Mouse (Mus musculus) lung, postnatal 36 days (tissue): ENCODE measurements around the gene Zcchc14.

Experiments used
- DNase-seq: peaks from one replicate; pipeline ENCODE4 v3.0.0; 2022; ENCODE audit warnings: mixed read lengths

Gene Zcchc14

DNA sequence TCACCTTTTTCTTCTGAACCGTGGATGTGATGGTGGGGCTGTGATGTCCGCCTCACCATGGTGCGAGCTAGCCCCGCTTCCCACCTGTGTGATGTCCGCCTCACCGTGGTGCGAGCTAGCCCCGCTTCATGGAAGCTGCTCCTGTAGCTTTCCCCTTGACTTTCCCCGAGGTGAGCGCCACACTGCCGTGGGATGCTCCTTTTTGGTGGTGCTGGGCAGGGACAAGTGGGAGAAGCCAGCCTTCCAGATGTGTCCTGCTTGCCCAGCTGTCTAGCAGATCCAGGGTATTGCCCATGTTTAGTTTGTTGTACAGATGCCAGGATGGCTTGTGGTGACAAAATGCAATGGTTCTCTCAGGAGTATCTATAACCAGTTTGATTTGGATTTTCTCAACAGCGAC, 10.4 kb upstream of the Zcchc14 start:
- DNase-seq: no peak

DNA sequence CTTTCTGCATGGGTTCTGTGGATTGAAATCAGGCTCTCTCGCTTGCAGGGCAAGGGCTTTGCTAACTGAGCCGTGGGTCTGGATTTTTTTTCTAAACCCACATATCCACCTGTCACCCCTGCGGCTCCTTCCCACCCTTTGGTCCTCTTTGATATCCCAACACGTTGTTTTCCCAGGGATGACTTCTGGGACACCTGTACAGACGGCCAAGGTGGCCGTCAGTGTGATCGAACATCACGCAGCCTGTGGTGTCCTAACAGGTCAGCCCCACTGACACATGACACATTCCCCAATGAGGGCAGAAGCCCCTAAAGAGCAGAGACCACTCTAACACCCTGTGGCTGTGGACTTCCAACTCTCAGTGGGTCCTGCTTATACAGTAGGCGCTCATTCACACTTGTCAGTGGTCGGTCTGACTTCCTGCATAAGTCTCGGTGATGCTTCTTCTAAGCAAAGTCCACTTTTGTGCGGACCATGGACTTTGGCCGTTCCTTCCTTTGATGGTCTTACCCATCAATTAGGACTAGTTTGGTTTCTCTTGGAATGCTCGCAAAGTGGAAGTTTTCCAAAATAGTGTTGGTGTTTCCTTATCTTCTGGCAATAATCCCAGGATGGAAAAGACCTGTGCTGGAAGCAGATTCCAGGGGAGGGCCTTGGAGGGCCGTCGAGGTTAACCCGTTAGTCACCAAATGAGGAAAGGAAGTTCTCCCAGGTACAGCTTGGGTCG, 9.1 kb upstream of the Zcchc14 start:
- no peak for DNase-seq

DNA sequence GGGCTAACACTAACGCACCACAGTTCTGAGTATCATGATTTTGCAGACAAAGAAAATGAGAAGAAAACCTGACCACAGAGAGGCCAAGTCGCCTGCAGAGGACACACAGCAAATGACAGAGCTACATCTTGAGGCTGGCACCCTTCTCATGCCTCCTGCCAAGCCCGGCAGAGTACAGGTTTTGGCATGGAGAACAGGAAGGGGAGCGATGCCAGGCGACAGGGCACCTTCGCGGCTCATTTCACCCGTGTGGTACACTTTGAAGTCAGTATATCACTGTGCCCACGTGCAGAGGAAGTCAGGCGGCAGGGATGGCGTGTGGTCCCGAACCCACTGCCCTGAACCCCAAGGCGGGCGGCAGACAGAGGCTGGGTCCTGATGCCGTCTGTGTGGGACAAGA, 7.9 kb upstream of the Zcchc14 start:
- DNase-seq: no peak

DNA sequence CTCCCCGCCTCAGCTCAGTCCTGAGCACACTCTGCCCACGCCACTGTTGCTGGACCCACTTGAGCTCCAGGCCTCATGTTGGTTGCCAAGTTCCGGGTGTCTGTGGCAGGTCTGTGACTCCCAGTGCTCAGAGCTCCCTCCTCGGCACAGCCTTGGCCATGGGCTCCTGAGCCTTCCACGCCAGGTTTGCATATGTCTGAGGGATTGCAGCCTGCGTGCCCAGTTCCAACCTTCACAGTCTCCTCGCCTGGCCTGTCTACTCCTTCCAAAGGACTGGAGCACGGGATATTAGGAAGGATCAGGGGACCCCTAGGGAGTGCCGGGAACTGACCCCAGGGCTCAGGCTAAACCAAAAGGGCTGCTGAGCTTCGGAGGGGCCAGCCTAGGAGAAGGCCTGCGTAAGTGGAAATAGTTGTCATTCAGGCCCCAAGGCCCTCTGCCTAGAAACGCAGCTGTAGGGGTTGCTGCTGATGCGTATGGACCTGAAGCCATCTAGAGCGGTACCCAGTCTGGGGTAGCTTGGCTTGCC, 2.3 kb upstream of the Zcchc14 start:
- no peak for DNase-seq

- DNase-seq: no peak
These were observed 1.4 kb upstream of the Zcchc14 start for GRCm38 (mm10) chr8:121654131-121654530.

DNA sequence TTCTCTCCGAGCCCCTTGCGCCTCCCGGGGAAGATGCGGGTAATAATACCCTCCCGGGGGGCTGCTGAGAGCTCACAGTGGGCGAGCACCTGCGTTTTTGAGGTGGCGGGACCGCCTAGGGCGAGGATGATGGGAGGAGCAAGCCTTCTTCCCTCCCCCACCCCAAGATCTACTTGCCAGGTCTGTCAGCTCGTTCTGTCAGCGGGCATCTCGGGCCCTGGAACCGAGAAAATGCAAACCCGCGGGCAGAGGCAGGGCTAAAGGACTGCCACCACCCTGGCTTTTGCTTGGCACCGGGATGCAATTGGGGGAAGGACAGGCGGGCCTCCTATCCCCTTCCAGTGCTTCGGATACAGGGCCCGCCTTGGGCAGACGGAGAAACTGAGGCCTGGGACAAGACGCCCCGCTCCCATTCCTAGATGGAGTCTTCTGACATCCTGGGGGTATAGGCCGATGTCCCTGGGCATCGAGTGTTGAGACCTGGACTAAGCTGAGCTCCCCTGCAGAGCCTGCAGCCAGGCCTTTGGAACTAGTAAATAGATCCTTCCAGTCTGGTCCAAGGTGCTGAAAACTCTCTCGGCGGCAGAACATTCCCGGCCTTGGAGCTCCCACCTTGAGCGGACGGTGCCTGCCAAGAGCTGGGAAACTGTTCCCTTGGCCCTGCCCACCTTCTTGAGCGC, 779 bp upstream of the Zcchc14 start:
- peak; percentile 52 for DNase-seq

GRCm38 (mm10) chr8:121651874-121652361, 783 bp downstream of the Zcchc14 start:
- no peak for DNase-seq

DNA sequence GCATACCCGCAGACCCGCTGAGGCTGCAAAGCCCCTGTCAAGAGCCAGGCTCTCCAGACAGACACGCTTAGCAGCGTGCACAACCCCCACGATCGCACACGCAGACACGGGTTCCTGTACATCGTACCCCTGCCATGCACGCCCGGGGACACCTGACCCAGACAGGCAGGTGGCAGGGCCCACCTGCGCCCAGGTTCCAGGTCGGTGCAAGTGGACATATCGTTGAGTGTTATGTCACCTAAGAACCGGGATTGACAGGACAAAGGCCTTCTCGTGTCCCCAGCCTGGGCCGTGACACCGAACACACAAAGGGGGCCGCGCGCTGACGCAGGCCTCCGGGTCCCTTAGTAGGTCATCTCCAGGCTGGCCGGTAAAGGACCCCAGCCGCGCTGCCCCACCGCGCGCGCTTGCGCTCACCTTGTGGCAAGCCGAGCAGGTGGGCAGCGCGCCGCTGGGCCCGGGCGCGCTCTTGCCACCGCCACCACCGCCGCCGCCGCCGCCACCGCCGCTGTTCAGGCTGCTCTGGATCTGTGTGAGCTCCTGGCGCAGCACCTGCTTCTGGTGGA, 1.3 kb downstream of the Zcchc14 start:
- DNase-seq: no peak

- no peak for DNase-seq
These were observed 2.1 kb downstream of the Zcchc14 start for GRCm38 (mm10) chr8:121650389-121651307.

DNA sequence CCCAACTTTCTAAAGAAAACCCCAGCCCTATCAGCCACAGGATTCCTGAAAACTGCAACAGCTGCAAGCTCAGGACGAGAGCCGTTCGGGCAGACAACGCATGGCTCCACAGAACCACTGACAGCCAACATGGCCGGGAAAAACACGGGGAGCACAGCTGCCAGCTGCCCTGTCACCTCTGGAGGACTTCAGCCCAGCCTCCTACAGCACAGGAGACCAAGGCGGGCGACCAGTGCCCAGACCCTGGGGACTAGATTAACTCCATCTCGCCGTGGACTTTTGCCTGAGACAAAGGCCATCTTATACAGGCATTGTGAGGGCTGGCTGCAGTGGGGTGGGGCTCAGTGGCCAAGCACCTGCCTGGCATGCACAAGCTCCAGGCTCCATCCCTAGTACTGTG, 2.8 kb downstream of the Zcchc14 start:
- DNase-seq: no peak

GRCm38 (mm10) chr8:121649423-121649822, 3.3 kb downstream of the Zcchc14 start:
- no peak for DNase-seq

DNA sequence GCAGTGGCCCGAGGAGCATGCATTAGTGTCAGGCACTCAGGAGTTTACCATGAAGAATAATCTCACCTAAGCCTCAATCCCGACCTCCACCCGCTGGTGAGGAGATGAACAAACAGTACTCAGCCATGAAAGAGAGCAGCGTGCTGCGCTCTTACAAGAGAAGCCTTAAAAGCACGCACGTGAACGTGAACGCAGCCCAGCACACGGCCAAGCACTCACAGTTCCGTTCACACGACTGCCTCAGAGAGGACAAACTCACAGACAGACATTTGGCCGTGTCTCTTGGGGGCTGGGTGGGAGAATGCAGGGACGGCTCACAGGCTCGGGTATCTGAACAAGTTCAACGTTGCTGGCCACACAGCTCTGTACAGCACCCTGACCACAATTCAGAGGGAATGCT, 4.2 kb downstream of the Zcchc14 start:
- DNase-seq: no peak

- DNase-seq: no peak
These were observed 5.0 kb downstream of the Zcchc14 start for GRCm38 (mm10) chr8:121647511-121648215.

DNA sequence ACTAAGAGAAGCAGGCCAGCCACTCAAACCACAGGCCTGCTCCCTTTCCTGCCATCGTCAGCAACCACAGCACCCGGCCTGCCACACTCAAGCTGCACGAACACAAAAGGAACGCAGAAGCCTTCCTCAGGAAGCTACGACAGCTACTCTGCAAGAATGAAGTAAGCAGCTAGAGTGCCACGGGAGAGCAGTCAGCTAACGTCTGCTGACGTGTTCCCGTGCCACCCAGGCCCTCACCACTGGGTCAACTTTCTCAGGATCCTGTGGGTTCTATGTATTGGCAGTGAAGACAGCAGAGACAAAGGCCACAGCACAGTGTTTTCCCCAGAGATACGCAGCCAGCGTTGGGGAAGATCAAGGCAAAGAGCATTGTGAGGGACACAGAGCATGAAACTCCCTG, 9.3 kb downstream of the Zcchc14 start:
- DNase-seq: no peak

- no peak for DNase-seq
These were observed 9.9 kb downstream of the Zcchc14 start for GRCm38 (mm10) chr8:121642804-121643203.

- no peak for DNase-seq
These were observed 16.5 kb downstream of the Zcchc14 start for GRCm38 (mm10) chr8:121636180-121636579.

DNA sequence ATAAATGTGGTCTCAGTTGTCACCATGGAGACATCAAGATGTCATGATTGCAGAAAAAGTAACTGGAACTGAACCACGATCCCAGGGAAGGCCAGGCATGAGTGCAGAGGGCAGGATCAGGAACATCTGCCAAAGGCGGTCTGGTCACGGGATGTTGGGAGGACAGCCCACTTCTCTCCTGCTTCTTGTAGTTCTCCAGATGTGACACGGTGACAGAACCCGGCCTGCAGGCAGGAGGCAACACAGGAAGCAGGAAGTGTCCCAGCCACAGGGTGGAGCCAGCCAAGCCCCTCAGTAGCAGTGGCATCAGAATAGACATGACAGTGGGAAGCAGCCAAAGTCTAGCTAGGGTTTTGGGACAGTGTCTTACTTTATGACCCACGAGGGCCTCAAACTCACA, 17.2 kb downstream of the Zcchc14 start:
- DNase-seq: peak; percentile 76

DNA sequence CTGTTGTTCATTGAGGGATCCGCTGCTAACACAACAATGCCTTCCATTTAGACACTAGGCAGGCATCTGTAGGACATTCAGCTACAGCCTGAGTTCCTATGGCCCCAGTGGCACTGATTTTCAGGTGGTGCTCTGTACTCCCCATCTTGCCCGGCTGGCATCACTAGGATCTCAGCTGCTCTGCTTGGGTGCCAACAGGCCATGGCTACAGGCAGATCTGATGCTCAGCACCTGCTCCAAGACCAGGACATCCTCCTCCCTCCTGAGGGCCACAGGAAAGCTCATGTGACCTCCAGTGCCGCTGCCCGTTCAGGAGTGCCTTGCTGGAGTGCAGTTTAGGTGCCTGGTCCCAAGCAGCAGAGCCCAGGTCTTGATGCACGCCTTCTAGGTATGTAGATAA, 20.3 kb downstream of the Zcchc14 start:
- DNase-seq: no peak

- peak; percentile 70 for DNase-seq
These were observed 21.0 kb downstream of the Zcchc14 start for GRCm38 (mm10) chr8:121631645-121632071.

- DNase-seq: no peak
These were observed 24.0 kb downstream of the Zcchc14 start for GRCm38 (mm10) chr8:121628681-121629080.

GRCm38 (mm10) chr8:121623043-121623442, 29.7 kb downstream of the Zcchc14 start:
- DNase-seq: no peak

DNA sequence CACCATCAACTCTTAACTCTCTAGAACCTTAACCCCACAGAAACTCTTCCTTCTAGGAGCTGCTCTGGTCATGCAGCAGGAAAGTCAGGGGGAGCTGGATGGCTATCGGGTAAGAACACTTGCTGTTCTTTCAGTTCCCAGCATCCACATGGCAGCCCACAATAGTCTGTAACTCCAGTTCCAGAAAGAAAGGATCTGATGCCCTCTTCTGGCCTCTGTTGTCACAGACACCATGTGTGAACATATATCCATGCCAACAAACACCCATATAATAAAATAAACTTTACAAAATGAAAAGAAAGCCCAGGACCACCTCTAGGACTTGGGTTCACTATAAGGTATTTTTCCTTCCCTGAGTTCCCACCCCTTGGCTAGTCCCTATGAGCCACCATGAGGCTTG, 30.8 kb downstream of the Zcchc14 start:
- peak; percentile 70 for DNase-seq
